Mouse (Mus musculus) C2C12 (cell line): ENCODE results near the gene Fmod.

Experiments
- CEBPB ChIP-seq: IDR thresholded peaks from one replicate; pipeline ENCODE4 v1.6.1; 2011; ENCODE audit warnings: low read depth, mild to moderate bottlenecking, control low read depth, moderate library complexity
- CTCF ChIP-seq: IDR thresholded peaks from one replicate; pipeline ENCODE4 v1.5.1; 2011; ENCODE audit not compliant: control insufficient read depth, insufficient read depth, insufficient read length
- MAX ChIP-seq: IDR thresholded peaks from one replicate; pipeline ENCODE4 v1.6.1; 2011; ENCODE audit warnings: mild to moderate bottlenecking, control low read depth
- MYOD1 ChIP-seq: IDR thresholded peaks from one replicate; pipeline ENCODE4 v1.6.1; 2011; ENCODE audit warnings: low read depth; ENCODE audit not compliant: control insufficient read depth, insufficient read length
- USF1 ChIP-seq: IDR thresholded peaks from one replicate; pipeline ENCODE4 v1.6.1; 2011; ENCODE audit warnings: low read depth, mild to moderate bottlenecking, control low read depth, moderate library complexity

DNA sequence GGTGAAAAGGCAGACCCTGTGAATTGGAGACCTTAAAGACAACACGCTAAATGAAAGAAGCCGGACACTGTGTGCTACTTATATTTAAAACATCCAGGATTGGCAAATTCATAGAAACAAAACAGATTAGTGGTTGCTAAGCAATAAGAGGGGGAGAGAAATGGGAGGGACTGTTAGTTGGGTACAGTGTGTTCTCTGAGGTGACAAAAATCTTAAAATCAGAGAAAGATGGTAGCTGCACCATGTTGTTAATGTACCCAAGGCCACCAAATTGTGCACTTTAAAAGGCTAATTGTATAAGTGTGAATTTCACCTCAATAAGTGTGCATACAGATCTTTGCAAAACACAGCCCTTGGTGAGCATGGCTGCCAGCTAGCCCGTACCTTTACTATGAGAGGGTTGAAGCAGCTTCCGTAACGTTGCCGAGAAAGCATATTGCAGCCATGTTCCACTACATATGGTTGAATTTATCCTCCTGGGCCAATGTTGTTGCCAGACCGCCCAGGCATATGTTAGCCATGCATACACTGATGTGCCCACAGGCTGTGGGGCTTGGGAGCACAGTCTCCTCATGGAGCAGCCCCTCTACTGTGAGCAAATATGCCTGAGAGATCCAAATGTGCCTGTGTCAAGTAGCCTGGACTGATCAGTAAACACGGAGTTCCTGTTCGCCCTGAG is 12.6 kb upstream of the Fmod start:
- TF ChIP-seq CTCF = no peak
- no peak for TF ChIP-seq USF1
- no peak for TF ChIP-seq MAX
- no peak for TF ChIP-seq CEBPB
- TF ChIP-seq MYOD1 = no peak
